Comparison of ENCODE assay signal across 8 mouse cellular contexts in genomic region chr13:17694911-17695699, GRCm38 (mm10). TPM values are rescaled to one million over a fixed set of nuclear protein-coding genes. Genes with fewer than 3 reads are reported as not detected.
DNase-seq lines count a peak whose midpoint lies in the region; ATAC-seq and TF ChIP-seq lines count a peak whose summit lies in the region.

Gene Mplkip, plus strand, starts transcription at chr13:17695192.
Gene Sugct, minus strand, starts transcription at chr13:17695553.

- TF ChIP-seq EP300 in ES-Bruce4 (IDR thresholded peaks at IDR 0.05; ENCODE audit: insufficient read depth, low read depth, low read length) = peak; percentile 74
- TF ChIP-seq EP300 in liver, postnatal 0 days (IDR thresholded peaks at IDR 0.05; ENCODE audit: low read depth) = peak; percentile 84

- no peaks in the 10 kb centered on the region for H3K27me3 ChIP-seq in ES-Bruce4 (ENCODE audit: control insufficient read depth, insufficient read depth, low read length, poor library complexity, severe bottlenecking)
- H3K27me3 ChIP-seq in forebrain, embryonic 13.5 days = no peaks in the 10 kb centered on the region
- no peaks in the 10 kb centered on the region for H3K27me3 ChIP-seq in liver, postnatal 0 days (ENCODE audit: insufficient read depth, low read length)
- H3K27me3 ChIP-seq in neural tube, embryonic 14.5 days (ENCODE audit: control insufficient read depth, insufficient read depth, low read length) = no peaks in the 10 kb centered on the region

- H3K9ac ChIP-seq in ES-Bruce4 (ENCODE audit: low read depth, poor library complexity, severe bottlenecking) = peak within 1 kb of the TSS; percentile 98
- peak within 1 kb of the TSS; percentile 91 for H3K9ac ChIP-seq in forebrain, embryonic 13.5 days
- H3K9ac ChIP-seq in liver, postnatal 0 days (replicated peaks) = peak within 1 kb of the TSS; percentile 99
- peak within 1 kb of the TSS; percentile 84 for H3K9ac ChIP-seq in neural tube, embryonic 14.5 days (replicated peaks; ENCODE audit: low read depth, low read length)

- intact Hi-C loops in heart, postnatal 10 days (cut with DNase I) = loop anchor here (2.0 to 10.0 kb wide), 2 partner anchors 110 to 250 kb away; partner anchors contain the start of genes Cdk13 and Rala

- no peaks in the 10 kb centered on the region for H3K9me3 ChIP-seq in ES-Bruce4 (replicated peaks; ENCODE audit: control insufficient read depth, insufficient read depth, low read length, poor library complexity, severe bottlenecking)
- H3K9me3 ChIP-seq in forebrain, embryonic 13.5 days (replicated peaks) = no peaks in the 10 kb centered on the region
- H3K9me3 ChIP-seq in liver, postnatal 0 days (ENCODE audit: low read length) = no peaks in the 10 kb centered on the region
- no peaks in the 10 kb centered on the region for H3K9me3 ChIP-seq in neural tube, embryonic 14.5 days (ENCODE audit: control insufficient read depth, low read length)

- H3K27ac ChIP-seq in ES-Bruce4 (ENCODE audit: insufficient read depth, low read length) = peak within 1 kb of the TSS; percentile 93
- peak within 1 kb of the TSS; percentile 87 for H3K27ac ChIP-seq in forebrain, embryonic 13.5 days
- peak within 1 kb of the TSS; percentile 100 for H3K27ac ChIP-seq in liver, postnatal 0 days (ENCODE audit: low read depth)
- peak within 1 kb of the TSS; percentile 79 for H3K27ac ChIP-seq in neural tube, embryonic 14.5 days (ENCODE audit: low read depth, low read length)

- peak within 1 kb of the TSS; percentile 94 for H3K4me3 ChIP-seq in ES-Bruce4 (ENCODE audit: low read depth, low read length)
- H3K4me3 ChIP-seq in forebrain, embryonic 13.5 days = peak within 1 kb of the TSS; percentile 78
- H3K4me3 ChIP-seq in liver, postnatal 0 days (ENCODE audit: low read depth, low read length) = peak within 1 kb of the TSS; percentile 95
- peak within 1 kb of the TSS; percentile 61 for H3K4me3 ChIP-seq in neural tube, embryonic 14.5 days (ENCODE audit: low read depth, low read length)

- peak within 1 kb of the TSS; percentile 77 for H3K4me2 ChIP-seq in forebrain, embryonic 13.5 days
- peak within 1 kb of the TSS; percentile 73 for H3K4me2 ChIP-seq in liver, postnatal 0 days (ENCODE audit: low read depth, low read length)
- H3K4me2 ChIP-seq in neural tube, embryonic 14.5 days (ENCODE audit: low read depth, low read length) = peak within 1 kb of the TSS; percentile 80

- TF ChIP-seq POLR2A in ES-Bruce4 (IDR thresholded peaks at IDR 0.05; ENCODE audit: insufficient read depth, low read length) = peak; percentile 42

- WGBS in forebrain, embryonic 13.5 days = under 1% methylated on average over 64 of the region's 66 CpGs
- under 1% methylated on average over 66 of the region's 66 CpGs for WGBS in large intestine, adult 2 months
- under 1% methylated on average over 64 of the region's 66 CpGs for WGBS in liver, postnatal 0 days (ENCODE audit: insufficient replicate concordance)
- under 1% methylated on average over 65 of the region's 66 CpGs for WGBS in neural tube, embryonic 14.5 days

- peak; percentile 95 for ATAC-seq in cerebellum, adult (ENCODE audit: insufficient number of reproducible peaks, low FRiP score, low TSS enrichment)
- ATAC-seq in forebrain, embryonic 13.5 days = peak; percentile 99
- peak; percentile 96 for ATAC-seq in liver, postnatal 0 days
- peak; percentile 99 for ATAC-seq in neural tube, embryonic 14.5 days (ENCODE audit: low read depth)

- H3K36me3 ChIP-seq in ES-Bruce4 (ENCODE audit: control insufficient read depth, insufficient read depth, low read length, poor library complexity, severe bottlenecking) = peaks cover 4% of the 10 kb centered on the region
- no peaks in the 10 kb centered on the region for H3K36me3 ChIP-seq in forebrain, embryonic 13.5 days (ENCODE audit: poor library complexity, severe bottlenecking)
- H3K36me3 ChIP-seq in liver, postnatal 0 days (replicated peaks; ENCODE audit: insufficient read depth, low read length) = no peaks in the 10 kb centered on the region
- H3K36me3 ChIP-seq in neural tube, embryonic 14.5 days (ENCODE audit: control insufficient read depth, insufficient read depth, low read length) = no peaks in the 10 kb centered on the region

- TF ChIP-seq CTCF in ES-Bruce4 (IDR thresholded peaks at IDR 0.05; ENCODE audit: low read depth, low read length) = no peak
- no peak for TF ChIP-seq CTCF in liver, postnatal 0 days (IDR thresholded peaks at IDR 0.05; ENCODE audit: low read depth)

- DNase-seq in heart, postnatal 10 days = peak; percentile 100
- peak; percentile 100 for DNase-seq in large intestine, adult 2 months (ENCODE audit: low read depth, low spot score)
- DNase-seq in liver, postnatal 0 days = peak; percentile 100
- peak; percentile 100 for DNase-seq in testis, postnatal 10 days (ENCODE audit: low spot score)

- H3K4me1 ChIP-seq in ES-Bruce4 (ENCODE audit: control insufficient read depth, insufficient read depth, low read length) = peaks cover 4% of the 10 kb centered on the region
- peaks cover 11% of the 10 kb centered on the region for H3K4me1 ChIP-seq in forebrain, embryonic 13.5 days
- H3K4me1 ChIP-seq in liver, postnatal 0 days (ENCODE audit: insufficient read depth) = peaks cover 12% of the 10 kb centered on the region
- peaks cover 4% of the 10 kb centered on the region; the same call in 1 of the 2 replicates for H3K4me1 ChIP-seq in neural tube, embryonic 14.5 days (ENCODE audit: control insufficient read depth, insufficient read depth, low read length)

RNA-seq across cellular contexts. Expression of gene Mplkip, which starts in this region (rescaled TPM):
- 66.0 and 71.8 TPM in 2 replicates for polyA plus RNA-seq in ES-Bruce4 (2011; ENCODE audit: insufficient read depth, insufficient read length, low read depth, missing spikeins)
- 48.6 and 51.7 TPM in 2 replicates for polyA plus RNA-seq in forebrain, embryonic 13.5 days (2015; fragmentation: Nextera tagmentation; extraction: Ambion mirVana)
- 10 to 100 TPM; 10.4 to 12.2 TPM for total RNA-seq in heart, postnatal 10 days (2021)
- 4.7 and 6.8 TPM in 2 replicates for polyA plus RNA-seq in large intestine, adult 2 months (2012; rRNA removed)
- 17.4 and 18.2 TPM in 2 replicates for polyA plus RNA-seq in liver, postnatal 0 days (2015; fragmentation: Nextera tagmentation; extraction: Ambion mirVana)
- 47.7 and 55.4 TPM in 2 replicates for polyA plus RNA-seq in neural tube, embryonic 14.5 days (2014; fragmentation: Nextera tagmentation; extraction: Ambion mirVana)

RNA-seq across cellular contexts. Expression of gene Sugct, which starts in this region (rescaled TPM):
- 2.3 and 2.8 TPM in 2 replicates for polyA plus RNA-seq in ES-Bruce4 (2011; ENCODE audit: insufficient read depth, insufficient read length, low read depth, missing spikeins)
- polyA plus RNA-seq in forebrain, embryonic 13.5 days (2015; fragmentation: Nextera tagmentation; extraction: Ambion mirVana) = 2.3 and 3.3 TPM in 2 replicates
- total RNA-seq in heart, postnatal 10 days (2021) = 1 to 10 TPM; 1.2 to 1.8 TPM
- 1.1 and 1.4 TPM in 2 replicates for polyA plus RNA-seq in large intestine, adult 2 months (2012; rRNA removed)
- 14.0 and 16.3 TPM in 2 replicates for polyA plus RNA-seq in liver, postnatal 0 days (2015; fragmentation: Nextera tagmentation; extraction: Ambion mirVana)
- 2.2 and 2.3 TPM in 2 replicates for polyA plus RNA-seq in neural tube, embryonic 14.5 days (2014; fragmentation: Nextera tagmentation; extraction: Ambion mirVana)

Comparison
In these comparisons a context has a peak if more than half of its experiments do, and no peak if none do; other contexts are left out.
1. Peak in every context shown above with its lines: DNase-seq, ATAC-seq, H3K4me3 ChIP-seq and H3K27ac ChIP-seq.